Mouse (Mus musculus): Measurements from ENCODE around the gene Ripply3. TPM values are rescaled to one million over a fixed set of nuclear protein-coding genes. Genes with fewer than 3 reads are reported as not detected.

The Ripply3 gene
- total RNA-seq, 4 experiments from 2014 or later, result 0.21 to 0.23 TPM; not detected in 2

GRCm38 (mm10) chr16:94358091-94358490, 29.9 kb downstream of the Ripply3 start:
- no peak for DNase-seq (ENCODE audit: low spot score in 2 of 2)

- no peak for DNase-seq (ENCODE audit: low spot score in 2 of 2)
Measured at GRCm38 (mm10) chr16:94360578-94361350, 32.5 kb downstream of the Ripply3 start.

- peak; percentile 36 to 95 for DNase-seq (ENCODE audit: low spot score in 2 of 2)
Measured at GRCm38 (mm10) chr16:94362174-94362873, 34.1 kb downstream of the Ripply3 start.

- no peak for DNase-seq (ENCODE audit: low spot score in 2 of 2)
Measured at GRCm38 (mm10) chr16:94363814-94364213, 35.6 kb downstream of the Ripply3 start.

GRCm38 (mm10) chr16:94365435-94365834, 37.2 kb downstream of the Ripply3 start:
- DNase-seq (ENCODE audit: low spot score in 2 of 2), result no peak

- DNase-seq (ENCODE audit: low spot score in 2 of 2), result no peak
Measured at GRCm38 (mm10) chr16:94369596-94370172, 41.5 kb downstream of the Ripply3 start.

- DNase-seq (ENCODE audit: low spot score in 2 of 2), result peak; percentile 85 to 96
Measured at GRCm38 (mm10) chr16:94370173-94370914, 42.1 kb downstream of the Ripply3 start, which contains the start of gene Ttc3. TSS of gene Ttc3 (plus strand) at chr16:94370618.

- DNase-seq (ENCODE audit: low spot score in 2 of 2), result peak; percentile 60 to 78
Measured at GRCm38 (mm10) chr16:94370915-94371300, 42.7 kb downstream of the Ripply3 start.

- peak in 1 of 2 experiments; percentile 29 for DNase-seq (ENCODE audit: low spot score in 2 of 2)
Measured at GRCm38 (mm10) chr16:94371301-94371931, 43.2 kb downstream of the Ripply3 start, which contains the start of gene Pigp. TSS of gene Pigp (minus strand) at chr16:94371842.

GRCm38 (mm10) chr16:94379386-94379785, 51.2 kb downstream of the Ripply3 start:
- DNase-seq (ENCODE audit: low spot score in 2 of 2), result no peak

GRCm38 (mm10) chr16:94383277-94383676, 55.1 kb downstream of the Ripply3 start:
- DNase-seq (ENCODE audit: low spot score in 2 of 2), result no peak

Other genes starting within 250 kb of the Ripply3 start
- gene Sim2, start 243.5 kb upstream of the Ripply3 start, total RNA-seq (2022), result under 1 TPM in 2 of 4 experiments, not detected in 2; 0.09 to 0.25 TPM
- 10 to 100 TPM; 18.8 to 22.9 (median 21.6) TPM for gene Hlcs, start 14.8 kb upstream of the Ripply3 start, total RNA-seq (2022)
- gene Ttc3, start 42.2 kb downstream of the Ripply3 start, total RNA-seq (2022), result 100 to 1,000 TPM; 777 to 872 (median 832) TPM
- gene Pigp, start 43.4 kb downstream of the Ripply3 start, total RNA-seq (2022), result 10 to 100 TPM; 43.9 to 49.4 (median 46.0) TPM
- 10 to 100 TPM; 32.4 to 44.2 (median 39.2) TPM for gene Vps26c, start 198.4 kb downstream of the Ripply3 start, total RNA-seq (2022)
- 100 to 1,000 TPM in 2 of 4 experiments, 10 to 100 TPM in 2; 92.8 to 110 (median 102) TPM for gene Dyrk1a, start 241.6 kb downstream of the Ripply3 start, total RNA-seq (2022)

Data from left cerebral cortex, adult 8-10 months (tissue).